15 mouse cellular contexts compared by ENCODE assay signal in the genomic region with DNA sequence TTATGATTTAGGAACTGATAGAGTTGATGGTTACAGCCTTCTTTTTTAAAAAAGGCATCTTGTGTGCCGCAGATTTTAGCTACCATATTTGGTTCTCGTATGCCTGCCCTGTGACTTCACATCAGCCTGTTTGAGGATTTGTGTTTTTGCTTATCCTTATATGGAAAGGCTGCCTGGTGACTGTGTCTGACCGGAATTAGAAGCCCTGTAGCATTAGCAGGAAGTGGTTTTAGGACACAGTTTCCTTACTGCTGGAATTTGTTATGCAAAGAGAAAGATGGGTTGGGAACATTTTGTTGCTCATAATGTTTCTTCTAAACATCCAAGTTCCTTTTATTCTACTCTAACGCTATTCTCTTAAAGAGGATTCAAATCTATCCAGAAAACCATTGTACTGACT. TPM values are rescaled to one million over a fixed set of nuclear protein-coding genes. Genes with fewer than 3 reads are reported as not detected.
DNase-seq lines count a peak whose midpoint lies in the region; ATAC-seq and TF ChIP-seq lines count a peak whose summit lies in the region.
"Had no signal": no experiment of that assay in that cellular context is flagged by ENCODE, and none has a peak within 500 bp of the region (broad histone marks: within the 10 kb centered on the region; RNA-seq: fewer than 3 reads in every experiment).

No protein-coding gene starts in this region.

- no peak for ATAC-seq in embryonic facial prominence, embryonic 14.5 days (ENCODE audit: low read depth)
- ATAC-seq in kidney, embryonic 14.5 days (ENCODE audit: low FRiP score, low TSS enrichment), result no peak
- peak; percentile 81 for ATAC-seq in Patski
- ATAC-seq in midbrain, embryonic 16.5 days, result no peak

- WGBS in embryonic facial prominence, embryonic 14.5 days, result 54% methylated on average over 4 of the region's 4 CpGs
- WGBS in embryonic facial prominence, embryonic 10.5 days, result 64% methylated on average over 4 of the region's 4 CpGs
- WGBS in kidney, adult 2 months, result 57% methylated on average over 4 of the region's 4 CpGs
- 68% methylated on average over 4 of the region's 4 CpGs for WGBS in kidney, embryonic 14.5 days
- 62% methylated on average over 4 of the region's 4 CpGs for WGBS in midbrain, embryonic 16.5 days

- no peak overlapping the region for H3K9ac ChIP-seq in embryonic facial prominence, embryonic 14.5 days (ENCODE audit: low read depth, low read length)
- H3K9ac ChIP-seq in kidney, embryonic 14.5 days (ENCODE audit: low read depth, low read length), result no peak overlapping the region
- H3K9ac ChIP-seq in midbrain, embryonic 16.5 days (ENCODE audit: low read depth, low read length), result no peak overlapping the region
- H3K9ac ChIP-seq: hindbrain, embryonic 14.5 days; liver, embryonic 13.5 days; neural tube, embryonic 12.5 days had no signal

- POLR2A ChIA-PET in Patski (lab: Charles Lee), result no interaction called here

- in situ Hi-C loops in Patski (cut with MboI; ENCODE audit: low pct_unique_long_range_greater_than_20kb), result no loop called here

- H3K9me3 ChIP-seq in embryonic facial prominence, embryonic 14.5 days (ENCODE audit: control insufficient read depth, low read length), result no peaks in the 10 kb centered on the region
- no peaks in the 10 kb centered on the region for H3K9me3 ChIP-seq in embryonic facial prominence, embryonic 10.5 days
- H3K9me3 ChIP-seq in kidney, embryonic 14.5 days (ENCODE audit: control insufficient read depth, low read length), result no peaks in the 10 kb centered on the region
- H3K9me3 ChIP-seq in midbrain, embryonic 16.5 days (replicated peaks; ENCODE audit: control insufficient read depth, low read length, poor library complexity, severe bottlenecking), result no peaks in the 10 kb centered on the region
- H3K9me3 ChIP-seq: G1E; liver, embryonic 13.5 days; neural tube, embryonic 12.5 days had no signal

- no peaks in the 10 kb centered on the region for H3K27me3 ChIP-seq in embryonic facial prominence, embryonic 14.5 days (replicated peaks; ENCODE audit: control insufficient read depth, insufficient read depth, low read length)
- no peaks in the 10 kb centered on the region for H3K27me3 ChIP-seq in embryonic facial prominence, embryonic 10.5 days (replicated peaks; ENCODE audit: low read depth, poor library complexity, severe bottlenecking)
- H3K27me3 ChIP-seq in kidney, adult 2 months (replicated peaks; ENCODE audit: control insufficient read depth, insufficient read depth, low read length), result no peaks in the 10 kb centered on the region
- H3K27me3 ChIP-seq in kidney, embryonic 14.5 days (ENCODE audit: control insufficient read depth, insufficient read depth, low read length), result no peaks in the 10 kb centered on the region
- H3K27me3 ChIP-seq in Patski, result peaks cover 39% of the 10 kb centered on the region
- no peaks in the 10 kb centered on the region for H3K27me3 ChIP-seq in midbrain, embryonic 16.5 days (ENCODE audit: control insufficient read depth, insufficient read depth, low read depth, low read length)
- H3K27me3 ChIP-seq: liver, embryonic 13.5 days; neural tube, embryonic 12.5 days had no signal

- no peak overlapping the region for H3K4me2 ChIP-seq in embryonic facial prominence, embryonic 14.5 days (ENCODE audit: low read depth, low read length)
- no peak overlapping the region for H3K4me2 ChIP-seq in kidney, embryonic 14.5 days (replicated peaks; ENCODE audit: low read depth, low read length)
- no peak overlapping the region for H3K4me2 ChIP-seq in midbrain, embryonic 16.5 days (ENCODE audit: low read length)
- H3K4me2 ChIP-seq: hindbrain, embryonic 14.5 days; liver, embryonic 13.5 days; midbrain, embryonic 11.5 days; neural tube, embryonic 12.5 days had no signal

- H3K36me3 ChIP-seq in embryonic facial prominence, embryonic 14.5 days (ENCODE audit: control insufficient read depth, insufficient read depth, low read length), result no peaks in the 10 kb centered on the region
- no peaks in the 10 kb centered on the region for H3K36me3 ChIP-seq in embryonic facial prominence, embryonic 10.5 days (replicated peaks)
- no peaks in the 10 kb centered on the region for H3K36me3 ChIP-seq in kidney, adult 2 months (ENCODE audit: control insufficient read depth, insufficient read depth, low read length)
- no peaks in the 10 kb centered on the region for H3K36me3 ChIP-seq in kidney, embryonic 14.5 days (ENCODE audit: control insufficient read depth, insufficient read depth, low read length)
- no peaks in the 10 kb centered on the region for H3K36me3 ChIP-seq in midbrain, embryonic 16.5 days (ENCODE audit: control insufficient read depth, insufficient read depth, low read length)
- H3K36me3 ChIP-seq: G1E; liver, embryonic 13.5 days; neural tube, embryonic 12.5 days had no signal

- DNase-seq in embryonic facial prominence, embryonic 14.5 days (ENCODE audit: low spot score), result peak; percentile 8
- no peak for DNase-seq in embryonic facial prominence, embryonic 10.5 days (ENCODE audit: low spot score)
- peak; percentile 25 for DNase-seq in kidney, adult 2 months
- DNase-seq in Patski (ENCODE audit: low read depth, low spot score), result no peak
- peak; percentile 54 for DNase-seq in lung, postnatal 25 days (ENCODE audit: low spot score)
- DNase-seq in testis, postnatal 14 days (ENCODE audit: low spot score), result no peak
- DNase-seq: cerebellum, postnatal 25 days; liver, embryonic 13.5 days; thymus, adult 18-20 months had no signal

- no peaks in the 10 kb centered on the region for H3K4me1 ChIP-seq in embryonic facial prominence, embryonic 14.5 days (ENCODE audit: control insufficient read depth, insufficient read depth, low read length)
- no peaks in the 10 kb centered on the region for H3K4me1 ChIP-seq in embryonic facial prominence, embryonic 10.5 days
- H3K4me1 ChIP-seq in kidney, adult 2 months (ENCODE audit: control insufficient read depth, insufficient read depth, low read length), result no peaks in the 10 kb centered on the region
- H3K4me1 ChIP-seq in kidney, embryonic 14.5 days (ENCODE audit: control insufficient read depth, insufficient read depth, low read length), result no peaks in the 10 kb centered on the region
- no peaks in the 10 kb centered on the region for H3K4me1 ChIP-seq in midbrain, embryonic 16.5 days (ENCODE audit: control insufficient read depth, insufficient read depth, low read length)
- H3K4me1 ChIP-seq: liver, embryonic 13.5 days; neural tube, embryonic 12.5 days had no signal

- no peak for TF ChIP-seq POLR2A in kidney, adult 2 months (IDR thresholded peaks at IDR 0.05; ENCODE audit: low read depth, low read length)

- H3K27ac ChIP-seq in embryonic facial prominence, embryonic 14.5 days (replicated peaks; ENCODE audit: low read depth, low read length), result no peak overlapping the region
- H3K27ac ChIP-seq in embryonic facial prominence, embryonic 10.5 days (replicated peaks), result no peak overlapping the region; the same call in 1 of the 2 replicates
- H3K27ac ChIP-seq in kidney, adult 2 months (ENCODE audit: insufficient read depth, low read depth, low read length), result no peak overlapping the region
- no peak overlapping the region for H3K27ac ChIP-seq in kidney, embryonic 14.5 days (ENCODE audit: low read depth, low read length)
- H3K27ac ChIP-seq in midbrain, embryonic 16.5 days (ENCODE audit: low read length), result no peak overlapping the region
- H3K27ac ChIP-seq: hindbrain, embryonic 14.5 days; liver, embryonic 13.5 days; neural tube, embryonic 12.5 days had no signal

- CTCF ChIA-PET in Patski (lab: Charles Lee), result no interaction called here

- no peak overlapping the region for H3K4me3 ChIP-seq in embryonic facial prominence, embryonic 14.5 days (ENCODE audit: low read depth, low read length)
- H3K4me3 ChIP-seq in embryonic facial prominence, embryonic 10.5 days, result no peak overlapping the region
- no peak overlapping the region for H3K4me3 ChIP-seq in kidney, adult 2 months (ENCODE audit: insufficient read depth, low read depth, low read length)
- no peak overlapping the region for H3K4me3 ChIP-seq in kidney, embryonic 14.5 days (ENCODE audit: low read length)
- H3K4me3 ChIP-seq in midbrain, embryonic 16.5 days (ENCODE audit: low read depth, low read length), result no peak overlapping the region
- H3K4me3 ChIP-seq: liver, embryonic 13.5 days; neural tube, embryonic 12.5 days had no signal

- no peak for TF ChIP-seq CTCF in kidney, adult 2 months (conservative IDR thresholded peaks at IDR 0.05; ENCODE audit: insufficient read depth, insufficient read length, low read depth, low read length)
- no peak for TF ChIP-seq CTCF in Patski (IDR thresholded peaks at IDR 0.05)

RNA-seq across cellular contexts. Expression of a gene that starts 47.1 kb away (rescaled TPM):
- polyA plus RNA-seq in embryonic facial prominence, embryonic 14.5 days (2014; fragmentation: Nextera tagmentation; extraction: Ambion mirVana), result 88.5 and 102 TPM in 2 replicates
- polyA plus RNA-seq in embryonic facial prominence, embryonic 10.5 days (2016; fragmentation: Nextera tagmentation; extraction: Ambion mirVana), result 137 and 147 TPM in 2 replicates
- 8.8 and 13.9 TPM in 2 replicates for polyA plus RNA-seq in kidney, adult 2 months (2012; rRNA removed)
- polyA plus RNA-seq in kidney, embryonic 14.5 days (2014; fragmentation: Nextera tagmentation; extraction: Ambion mirVana), result 145 and 169 TPM in 2 replicates
- 127 TPM for polyA plus RNA-seq in Patski (2021)
- polyA plus RNA-seq in midbrain, embryonic 16.5 days (2015; fragmentation: Nextera tagmentation; extraction: Ambion mirVana), result 208 and 215 TPM in 2 replicates

RNA-seq across cellular contexts. Expression of a gene that starts 54.3 kb away (rescaled TPM):
- 0.43 TPM in 1 of 2 replicates, not detected in the other for polyA plus RNA-seq in embryonic facial prominence, embryonic 14.5 days (2014; fragmentation: Nextera tagmentation; extraction: Ambion mirVana)
- polyA plus RNA-seq in embryonic facial prominence, embryonic 10.5 days (2016; fragmentation: Nextera tagmentation; extraction: Ambion mirVana), result 0.05 TPM in 1 of 2 replicates, not detected in the other
- polyA plus RNA-seq in kidney, adult 2 months (2012; rRNA removed), result 0.05 and 0.07 TPM in 2 replicates
- 0.11 and 0.22 TPM in 2 replicates for polyA plus RNA-seq in kidney, embryonic 14.5 days (2014; fragmentation: Nextera tagmentation; extraction: Ambion mirVana)
- 0.03 TPM for polyA plus RNA-seq in Patski (2021)
- polyA plus RNA-seq in midbrain, embryonic 16.5 days (2015; fragmentation: Nextera tagmentation; extraction: Ambion mirVana), result 0.09 TPM in 1 of 2 replicates, not detected in the other
- polyA plus RNA-seq: G1E; hindbrain, embryonic 14.5 days; neural tube, embryonic 12.5 days had no signal

Comparison
In these comparisons a context has a peak if more than half of its experiments do, and no peak if none do; other contexts are left out.
1. DNase-seq: peak in embryonic facial prominence, embryonic 14.5 days (single experiment), kidney, adult 2 months (single experiment) and lung, postnatal 25 days (single experiment); none in embryonic facial prominence, embryonic 10.5 days (single experiment), Patski (single experiment) and testis, postnatal 14 days (single experiment).